Mouse (Mus musculus) MEL (cell line): ENCODE data around the gene Txndc12. TPM values are rescaled to one million over a fixed set of nuclear protein-coding genes. Genes with fewer than 3 reads are reported as not detected.

ENCODE experiments used
- DNase-seq: peaks from one replicate; pipeline ENCODE4 v3.0.0; 2011; ENCODE audit warnings: low read depth, low spot score
- H3K27ac ChIP-seq: 2 replicates; pipeline ENCODE4 v1.5.1; 2012; ENCODE audit warnings: low read depth, mild to moderate bottlenecking, control low read depth, low read length, moderate library complexity; ENCODE audit not compliant: control insufficient read depth
- H3K27me3 ChIP-seq, 2 experiments: fragments of 150-350 bp in 1 of 2; sonication (generic) in 1 of 2; 2 replicates each; pipeline ENCODE4 v1.6.1; 2012; ENCODE audit warnings: low read length in 2 of 2, mild to moderate bottlenecking in 2 of 2, improper control_type of control experiment in 1 of 2, moderate library complexity in 1 of 2; ENCODE audit not compliant: insufficient read depth in 2 of 2, control insufficient read depth in 1 of 2
- H3K36me3 ChIP-seq, 2 experiments: 2 replicates each; pipeline ENCODE4 v1.6.1; 2012 to 2014; ENCODE audit warnings: low read length in 2 of 2, improper control_type of control experiment in 1 of 2, inconsistent platforms in 1 of 2, mild to moderate bottlenecking in 1 of 2; ENCODE audit not compliant: insufficient read depth in 2 of 2, control insufficient read depth in 1 of 2
- H3K4me1 ChIP-seq, 2 experiments: fragments of 150-350 bp in 1 of 2; sonication (generic) in 1 of 2; 2 replicates each; pipeline ENCODE4 v1.6.1; 2012; ENCODE audit warnings: low read length in 2 of 2, improper control_type of control experiment in 1 of 2, mild to moderate bottlenecking in 1 of 2; ENCODE audit not compliant: insufficient read depth in 2 of 2, control insufficient read depth in 1 of 2
- H3K4me3 ChIP-seq, 2 experiments: fragments of 150-350 bp in 1 of 2; sonication (generic) in 1 of 2; 2 replicates each; pipeline ENCODE4 v1.5.1; 2012; ENCODE audit warnings: low read depth in 2 of 2, low read length in 2 of 2, mild to moderate bottlenecking in 2 of 2, moderate library complexity in 2 of 2, control low read depth in 1 of 2, improper control_type of control experiment in 1 of 2; ENCODE audit not compliant: control insufficient read depth in 1 of 2, insufficient read depth in 1 of 2
- H3K79me2 ChIP-seq: 2 replicates; pipeline ENCODE4 v1.6.1; 2012; ENCODE audit warnings: mild to moderate bottlenecking, low read length, moderate library complexity; ENCODE audit not compliant: control insufficient read depth, poor library complexity, insufficient read depth
- H3K9ac ChIP-seq: 2 replicates; pipeline ENCODE4 v1.6.1; 2012; ENCODE audit warnings: low read depth, mild to moderate bottlenecking, control low read depth, low read length, moderate library complexity; ENCODE audit not compliant: control insufficient read depth, poor library complexity, severe bottlenecking
- H3K9me3 ChIP-seq: fragments of 150-350 bp; sonication (generic); replicated peaks from 2 replicates; pipeline ENCODE4 v1.6.1; 2012; ENCODE audit warnings: mild to moderate bottlenecking, low read length, improper control_type of control experiment, moderate library complexity; ENCODE audit not compliant: insufficient read depth
- CHD2 ChIP-seq: IDR thresholded peaks from 2 replicates; pipeline ENCODE4 v1.6.1; 2011; ENCODE audit warnings: low read length, improper control_type of control experiment
- E2F4 ChIP-seq: IDR thresholded peaks from 2 replicates; pipeline ENCODE4 v1.6.1; 2011; ENCODE audit warnings: low read depth, low read length, improper control_type of control experiment, borderline replicate concordance
- EP300 ChIP-seq, 2 experiments: IDR thresholded peaks; 2 replicates each; pipeline ENCODE4 v1.6.1; 2011; ENCODE audit warnings: improper control_type of control experiment in 2 of 2, low read length in 2 of 2, low read depth in 1 of 2, mild to moderate bottlenecking in 1 of 2
- GATA1 ChIP-seq: IDR thresholded peaks from 2 replicates; pipeline ENCODE4 v1.6.1; 2011; ENCODE audit warnings: low read depth, low read length, improper control_type of control experiment
- HCFC1 ChIP-seq: IDR thresholded peaks from 2 replicates; pipeline ENCODE4 v1.6.1; 2012; ENCODE audit warnings: low read depth, mild to moderate bottlenecking, inconsistent platforms, low read length, improper control_type of control experiment, moderate library complexity
- KAT2A ChIP-seq: conservative IDR thresholded peaks from 2 replicates; pipeline ENCODE4 v1.6.1; 2012; ENCODE audit warnings: low read depth, low read length, improper control_type of control experiment, inconsistent platforms
- MAFK ChIP-seq: IDR thresholded peaks from 2 replicates; pipeline ENCODE4 v1.6.1; 2011; ENCODE audit warnings: low read depth, mild to moderate bottlenecking, low read length, improper control_type of control experiment, borderline replicate concordance
- MEF2A ChIP-seq: IDR thresholded peaks from 2 replicates; pipeline ENCODE4 v1.6.1; 2014; ENCODE audit warnings: low read depth, mild to moderate bottlenecking, inconsistent platforms, low read length, improper control_type of control experiment; ENCODE audit not compliant: poor library complexity, insufficient replicate concordance, severe bottlenecking; ENCODE audit errors: extremely low read depth
- RAD21 ChIP-seq: IDR thresholded peaks from 2 replicates; pipeline ENCODE4 v1.6.1; 2011; ENCODE audit warnings: mild to moderate bottlenecking, low read depth, low read length, improper control_type of control experiment
- RCOR1 ChIP-seq: IDR thresholded peaks from 2 replicates; pipeline ENCODE4 v1.6.1; 2012; ENCODE audit warnings: low read depth, mild to moderate bottlenecking, inconsistent platforms, low read length, improper control_type of control experiment
- SMC3 ChIP-seq: IDR thresholded peaks from 2 replicates; pipeline ENCODE4 v1.6.1; 2011; ENCODE audit warnings: low read depth, low read length, improper control_type of control experiment
- TBP ChIP-seq: IDR thresholded peaks from 2 replicates; pipeline ENCODE4 v1.8.0; 2011; ENCODE audit warnings: low read depth, low read length, improper control_type of control experiment
- USF1 ChIP-seq: IDR thresholded peaks from 2 replicates; pipeline ENCODE4 v1.6.1; 2014; ENCODE audit warnings: low read depth, mild to moderate bottlenecking, inconsistent platforms, low read length, improper control_type of control experiment, moderate library complexity
- USF2 ChIP-seq, 2 experiments: IDR thresholded peaks; 2 replicates each; pipeline ENCODE4 v1.6.1; 2011 to 2012; ENCODE audit warnings: improper control_type of control experiment in 2 of 2, low read length in 2 of 2, borderline replicate concordance in 1 of 2, inconsistent platforms in 1 of 2, low read depth in 1 of 2, mild to moderate bottlenecking in 1 of 2; ENCODE audit not compliant: insufficient read depth in 1 of 2
- ZC3H11A ChIP-seq: IDR thresholded peaks from 2 replicates; pipeline ENCODE4 v1.6.1; 2012; ENCODE audit warnings: low read depth, mild to moderate bottlenecking, inconsistent platforms, low read length, improper control_type of control experiment
- polyA plus RNA-seq, 2 experiments: library from polyadenylated mRNA; stranded (reverse) in 1 of 2; unstranded in 1 of 2; fragments of >175 nt in 1 of 2; fragments of >200 nt in 1 of 2; gene quantifications; 2 replicates each; pipeline versions ENCODE4 v1.2.1 to v1.2.4; 2012; ENCODE audit warnings: low replicate concordance in 2 of 2, low read depth in 1 of 2; ENCODE audit not compliant: insufficient read length in 2 of 2, insufficient read depth in 1 of 2, missing spikeins in 1 of 2
- total RNA-seq: library from RNA; depleted of rRNA; stranded (reverse); fragments of 300-350 nt; gene quantifications from 2 replicates; pipeline ENCODE4 v1.2.3, GENCODE M21; 2012

The Txndc12 gene
- total and polyA plus RNA-seq, 3 experiments: 14.9 to 145 (median 47.4) TPM

- Histone ChIP-seq H3K27me3 (peaks cover 9 to 13% of the 10 kb centered on the region in 2 experiments), H3K79me2 (no peaks in the 10 kb centered on the region), H3K4me1 (no peaks in the 10 kb centered on the region), H3K9me3 (no peaks in the 10 kb centered on the region), H3K4me3 (no peak overlapping the region), H3K9ac (no peak overlapping the region), H3K36me3 (no peaks in the 10 kb centered on the region), H3K27ac (no peak overlapping the region)
- no peak for TF ChIP-seq MAFK
- no peak for TF ChIP-seq HCFC1
- TF ChIP-seq MEF2A: no peak
- no peak for TF ChIP-seq USF2 (IDR thresholded peaks at IDR 0.05; ENCODE audit: borderline replicate concordance in 1 of 2, insufficient read depth in 1 of 2, low read depth in 1 of 2, low read length in 2 of 2)
- no peak for TF ChIP-seq USF1
- TF ChIP-seq RAD21: no peak
- TF ChIP-seq TBP: no peak
- TF ChIP-seq SMC3: no peak
- no peak for DNase-seq
These were observed 68.5 kb downstream of the Txndc12 start for GRCm38 (mm10) chr4:108902886-108903285.

GRCm38 (mm10) chr4:108903346-108903745, 68.9 kb downstream of the Txndc12 start:
- Histone ChIP-seq H3K4me3 (no peak overlapping the region), H3K4me1 (no peaks in the 10 kb centered on the region), H3K27me3 (peaks cover 12 to 13% of the 10 kb centered on the region in 2 experiments), H3K9me3 (no peaks in the 10 kb centered on the region), H3K79me2 (no peaks in the 10 kb centered on the region), H3K27ac (no peak overlapping the region), H3K9ac (no peak overlapping the region), H3K36me3 (no peaks in the 10 kb centered on the region)
- no peak for TF ChIP-seq KAT2A
- DNase-seq: no peak

DNA sequence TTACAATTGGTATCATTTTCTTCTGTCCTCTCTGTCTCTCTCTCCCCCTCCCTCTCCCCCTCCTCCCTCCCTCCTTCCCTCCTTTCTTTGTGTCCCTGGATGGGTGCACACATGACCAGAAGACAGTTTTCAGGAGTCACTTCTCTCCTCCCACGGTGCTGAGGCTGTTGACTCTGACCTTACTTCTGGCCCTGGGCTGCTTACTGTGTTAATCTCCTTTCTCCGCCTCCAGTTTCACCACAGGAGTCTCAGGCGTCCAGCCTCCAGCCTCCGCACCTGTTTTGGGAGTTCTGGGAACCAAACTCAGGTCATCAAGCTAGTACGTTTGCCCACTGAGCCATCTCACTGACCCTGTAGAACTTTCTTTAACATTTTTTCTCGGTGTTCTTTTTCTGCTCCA, 69.7 kb downstream of the Txndc12 start:
- TF ChIP-seq GATA1: no peak
- TF ChIP-seq USF2 (IDR thresholded peaks at IDR 0.05; ENCODE audit: borderline replicate concordance in 1 of 2, insufficient read depth in 1 of 2, low read depth in 1 of 2, low read length in 2 of 2): no peak
- TF ChIP-seq SMC3: no peak
- no peak for TF ChIP-seq EP300 (IDR thresholded peaks at IDR 0.05; ENCODE audit: low read depth in 1 of 2, low read length in 2 of 2)
- no peak for TF ChIP-seq CHD2
- no peak for TF ChIP-seq RCOR1
- no peak for TF ChIP-seq E2F4
- TF ChIP-seq ZC3H11A: no peak
- Histone ChIP-seq H3K4me1 (no peaks in the 10 kb centered on the region), H3K9me3 (no peaks in the 10 kb centered on the region), H3K4me3 (no peak overlapping the region), H3K36me3 (no peaks in the 10 kb centered on the region), H3K79me2 (no peaks in the 10 kb centered on the region), H3K27ac (no peak overlapping the region), H3K9ac (no peak overlapping the region), H3K27me3 (peaks cover 13 to 14% of the 10 kb centered on the region in 2 experiments)
- DNase-seq: no peak
